Mouse (Mus musculus) adrenal gland, adult (tissue): ENCODE measurements at regions not wholly inside any gene's neighbourhood (a gene's known extent, or its start where the extent isn't known, plus 50 kb on each side); places are given as distances from the start of the nearest gene placed in this dataset.

ENCODE experiments used
- DNase-seq, 2 experiments: peaks; one replicate each; pipeline ENCODE4 v3.0.0; 2022 to 2023; ENCODE audit warnings: low spot score in 1 of 2; ENCODE audit not compliant: inconsistent age in 2 of 2

DNA sequence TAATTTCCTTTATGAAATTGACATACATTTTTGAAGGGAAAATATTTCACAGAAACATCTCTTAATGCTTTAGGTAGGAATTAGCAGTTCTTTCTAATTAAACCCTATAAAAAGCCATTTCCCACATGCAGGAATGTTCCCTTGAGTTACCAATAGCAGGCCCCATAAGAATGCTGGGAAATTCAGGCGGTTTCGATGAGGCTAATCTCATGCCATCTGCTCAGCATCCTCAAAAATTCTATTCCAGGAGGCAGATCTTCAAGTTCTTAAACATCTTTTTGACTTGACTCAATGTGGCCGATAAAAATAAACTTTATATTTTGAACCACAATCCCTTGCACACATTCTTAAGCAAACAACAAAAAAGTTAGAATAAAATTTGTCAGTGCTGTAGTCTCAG lies 591.0 kb downstream of the Lmo4 start:
- no peak for DNase-seq

DNA sequence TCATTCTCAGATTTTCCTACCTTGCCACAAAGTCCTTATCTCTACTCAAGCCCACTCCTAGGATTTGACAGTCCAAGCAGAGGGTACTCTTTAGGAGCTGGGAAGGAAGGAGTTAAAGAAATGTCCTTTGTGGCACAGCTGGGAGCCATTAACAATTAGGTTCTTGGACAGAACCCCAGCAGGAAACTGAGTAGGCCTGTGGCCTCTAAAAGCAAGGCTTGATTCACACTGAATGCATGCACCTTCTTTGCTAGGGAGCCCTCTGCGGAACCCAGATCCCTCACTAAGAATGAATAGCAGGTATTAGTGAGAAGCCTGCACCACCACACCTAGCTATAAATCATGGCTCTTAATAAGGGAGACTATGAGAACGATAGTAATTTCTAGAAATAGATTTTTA lies 595.3 kb downstream of the Lmo4 start:
- DNase-seq: no peak

DNA sequence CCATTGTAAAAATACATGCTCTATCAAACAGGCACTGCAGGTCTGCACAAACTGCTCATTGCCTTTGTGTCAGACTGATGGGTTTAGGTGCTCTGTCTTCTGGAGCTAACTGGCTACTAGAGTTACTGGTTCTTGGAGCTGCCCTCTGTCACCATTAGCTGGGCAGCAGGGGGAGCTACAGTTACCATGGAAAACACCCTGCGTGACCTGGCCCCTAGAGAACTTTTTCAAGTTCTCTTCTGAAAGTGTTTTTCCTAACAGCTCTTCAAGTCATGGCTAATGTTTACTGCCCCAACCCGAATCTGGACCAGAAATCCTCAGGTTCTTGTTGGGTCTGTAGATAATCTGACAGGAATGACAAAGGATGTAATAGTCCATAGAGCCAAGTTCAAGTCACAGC lies 605.9 kb downstream of the Lmo4 start:
- peak; percentile 52 to 84 for DNase-seq

DNA sequence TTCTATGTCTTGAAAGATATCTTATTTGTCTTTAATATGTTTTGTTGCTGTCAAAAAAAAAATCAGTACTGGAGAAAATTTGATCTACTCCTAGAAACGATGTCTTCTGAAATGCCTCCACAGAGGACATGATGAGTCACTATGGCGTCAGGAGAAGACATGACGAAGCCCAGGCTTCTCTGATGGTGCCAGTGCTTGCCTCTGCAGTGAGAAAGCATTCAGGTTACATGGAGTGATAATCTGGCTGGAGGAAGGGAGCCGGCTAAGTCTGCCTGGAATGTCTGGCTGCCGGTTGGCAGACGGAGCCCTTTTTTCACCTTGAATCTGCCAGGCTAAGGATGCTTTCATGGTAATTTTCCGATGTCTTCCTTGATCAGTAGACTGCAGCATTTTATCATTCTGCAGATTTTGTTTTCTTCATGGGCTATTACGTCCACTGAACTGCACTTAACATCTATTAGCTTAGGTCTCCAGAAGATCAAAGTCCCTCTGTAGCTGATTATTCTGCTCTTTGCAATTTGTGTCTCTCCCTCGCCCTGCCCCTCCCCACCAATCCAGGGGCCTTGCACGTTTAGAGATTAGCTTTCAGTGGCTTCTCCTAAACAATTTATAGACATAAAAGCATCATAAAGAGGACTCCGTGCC lies 607.9 kb downstream of the Lmo4 start:
- peak; percentile 70 to 83 for DNase-seq

DNA sequence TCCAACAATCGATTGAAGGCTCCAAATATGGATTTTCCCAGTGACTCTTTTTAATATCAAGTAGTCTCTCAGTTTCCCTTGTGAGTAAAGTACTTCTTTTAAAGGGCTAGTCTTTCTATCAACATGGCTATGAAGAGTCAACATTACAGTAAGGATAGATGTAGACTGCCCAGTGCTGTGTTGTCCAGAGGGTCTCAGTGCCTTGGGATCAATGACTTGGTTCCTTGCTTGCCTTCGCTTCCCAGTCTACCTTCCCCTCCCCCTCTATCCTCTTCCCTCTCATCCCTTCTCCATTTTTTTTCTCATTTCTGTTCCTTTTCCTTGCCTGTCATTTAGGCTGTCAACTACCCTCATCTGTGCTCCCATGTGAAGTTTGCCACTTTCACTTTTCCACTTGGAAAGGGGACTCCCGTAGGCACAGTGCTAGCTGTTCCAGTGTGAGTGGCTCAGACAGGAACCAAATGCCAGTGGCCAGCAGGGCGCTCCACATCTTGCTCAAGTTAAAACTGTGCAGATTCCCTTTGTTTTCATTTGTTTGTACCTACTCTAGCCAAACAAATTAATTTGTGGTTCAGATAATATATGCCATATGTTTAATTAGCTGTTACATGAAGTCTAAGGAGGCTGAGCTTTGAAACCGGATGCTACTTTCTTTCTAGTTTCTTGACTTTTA lies 608.9 kb downstream of the Lmo4 start:
- DNase-seq: no peak

DNA sequence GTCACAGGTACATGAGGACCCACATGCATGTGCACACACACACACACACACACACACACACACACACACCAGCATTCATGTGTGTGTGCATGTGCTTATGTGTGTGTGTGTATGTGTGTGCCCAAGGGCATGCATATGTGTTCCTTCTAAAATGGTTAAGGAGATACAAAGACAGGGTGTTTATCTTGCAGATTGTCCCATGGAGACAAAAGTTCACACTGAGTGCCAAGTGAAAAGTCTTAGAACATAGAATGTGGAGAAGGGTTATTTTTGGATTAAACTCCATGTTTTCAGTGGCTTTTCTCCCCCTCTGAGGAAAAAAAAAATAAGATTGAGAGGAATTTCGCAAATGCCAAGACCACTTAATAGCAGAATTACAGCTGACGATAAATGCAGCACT lies 609.9 kb downstream of the Lmo4 start:
- DNase-seq: no peak

DNA sequence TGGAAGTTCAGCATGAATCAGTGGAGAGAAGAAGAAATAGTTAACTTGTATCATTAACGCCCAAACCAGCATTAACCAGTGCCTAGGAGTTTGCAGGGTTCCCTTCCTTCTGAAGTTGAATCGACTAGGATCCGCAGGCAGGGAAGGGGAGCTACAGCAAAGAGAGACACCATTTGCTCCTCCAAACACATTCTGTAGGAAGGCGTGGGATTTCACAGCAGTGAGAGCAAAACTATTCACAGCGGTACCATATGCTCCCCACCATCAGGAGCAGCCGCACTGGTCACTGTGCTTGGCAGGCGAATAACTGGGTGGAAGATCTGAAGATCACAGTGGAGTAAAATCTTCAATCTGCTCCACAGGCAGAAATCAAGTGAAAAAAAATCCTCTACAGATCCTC lies 610.3 kb downstream of the Lmo4 start:
- DNase-seq: no peak

DNA sequence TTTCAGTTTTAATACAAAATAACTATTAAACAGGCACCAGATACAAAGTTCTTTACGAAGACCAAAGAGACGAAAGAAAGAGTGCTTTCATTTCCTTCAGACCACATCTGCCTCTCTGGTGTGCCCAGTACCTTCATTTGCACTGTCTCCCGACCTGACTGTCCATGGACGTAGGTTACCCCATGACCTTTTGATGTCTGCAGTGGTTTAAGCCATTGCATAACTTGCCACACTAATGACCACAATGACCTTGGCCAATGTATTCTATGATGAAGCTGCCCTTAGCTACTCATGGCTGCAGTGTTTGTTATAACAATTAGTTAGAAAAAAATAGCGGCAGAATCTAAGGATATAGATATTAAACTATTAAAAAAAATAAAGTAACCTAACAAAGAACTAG lies 618.4 kb downstream of the Lmo4 start:
- peak; percentile 17 to 67 for DNase-seq

DNA sequence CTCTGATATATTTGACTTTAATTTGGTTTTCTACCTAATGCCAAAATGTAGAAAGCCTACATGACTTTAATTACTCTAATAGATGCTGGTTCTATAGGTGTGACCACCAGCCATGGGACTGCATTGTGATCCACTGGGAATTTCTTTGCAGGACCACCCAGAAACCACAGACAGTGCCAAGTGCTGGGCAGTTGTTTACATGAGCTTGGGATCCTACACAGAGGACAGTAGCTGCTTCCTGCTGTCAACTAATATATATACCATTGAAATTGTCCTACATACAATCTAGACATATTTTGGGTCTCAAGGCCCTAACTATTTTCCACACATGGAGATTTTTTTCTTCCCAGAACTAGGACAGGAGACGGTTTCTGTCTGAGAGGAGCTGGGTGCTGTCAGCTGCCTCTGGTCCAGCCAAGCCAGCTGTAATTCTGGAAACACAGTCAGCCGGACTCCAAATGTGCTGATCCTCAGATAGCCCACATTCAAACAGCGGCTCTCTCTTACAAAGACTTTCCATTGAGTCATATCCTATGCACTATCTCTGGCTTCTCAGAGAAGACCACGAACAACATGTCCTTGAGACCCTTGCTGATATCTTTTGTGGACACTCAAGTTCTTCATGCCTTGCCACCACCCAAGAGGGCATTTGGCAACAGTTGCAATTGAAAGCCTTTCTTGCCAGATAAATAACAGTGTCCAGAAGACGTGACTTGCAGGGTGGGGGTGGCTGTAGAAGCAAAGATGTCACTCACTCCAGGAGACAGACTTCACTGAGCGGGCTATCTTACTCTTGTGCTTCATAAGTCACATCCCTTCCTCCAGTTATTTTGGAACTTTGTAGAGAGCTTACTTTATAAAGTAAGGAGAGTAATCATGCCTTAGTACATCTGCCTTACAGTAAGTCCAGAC lies 620.1 kb downstream of the Lmo4 start:
- DNase-seq: no peak

DNA sequence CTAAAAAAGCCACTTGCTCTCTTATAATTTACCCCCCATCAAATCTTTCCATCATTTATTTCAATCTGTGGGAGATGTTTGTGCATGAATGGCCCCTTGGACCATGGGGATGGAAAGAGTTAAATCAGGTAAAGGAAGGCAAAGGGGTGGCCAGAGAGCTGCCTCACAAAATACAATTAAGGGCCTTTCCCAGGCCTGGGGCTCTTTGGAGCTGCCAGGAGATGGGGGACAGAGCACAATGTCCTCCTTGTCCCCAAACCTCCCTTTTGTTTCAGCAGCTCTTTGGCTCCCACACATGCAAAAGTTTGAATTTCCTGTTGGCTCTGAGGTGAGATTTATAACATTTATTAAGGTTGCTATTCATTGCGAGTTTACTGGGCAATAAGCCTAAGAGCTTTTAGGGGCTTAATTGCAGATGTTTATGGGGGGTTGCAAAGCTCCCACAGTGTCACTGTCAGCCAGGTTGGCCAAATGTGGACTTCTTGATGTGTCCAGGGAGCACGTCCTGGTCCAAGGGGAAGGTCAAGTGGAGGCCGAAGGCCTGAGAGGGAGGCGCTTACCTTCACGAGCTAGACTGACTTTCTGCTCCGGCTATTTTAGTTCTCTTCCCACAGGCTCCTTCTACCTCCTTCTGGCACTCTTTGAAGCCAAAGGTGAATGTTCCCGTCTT lies 628.5 kb downstream of the Lmo4 start:
- DNase-seq: no peak

DNA sequence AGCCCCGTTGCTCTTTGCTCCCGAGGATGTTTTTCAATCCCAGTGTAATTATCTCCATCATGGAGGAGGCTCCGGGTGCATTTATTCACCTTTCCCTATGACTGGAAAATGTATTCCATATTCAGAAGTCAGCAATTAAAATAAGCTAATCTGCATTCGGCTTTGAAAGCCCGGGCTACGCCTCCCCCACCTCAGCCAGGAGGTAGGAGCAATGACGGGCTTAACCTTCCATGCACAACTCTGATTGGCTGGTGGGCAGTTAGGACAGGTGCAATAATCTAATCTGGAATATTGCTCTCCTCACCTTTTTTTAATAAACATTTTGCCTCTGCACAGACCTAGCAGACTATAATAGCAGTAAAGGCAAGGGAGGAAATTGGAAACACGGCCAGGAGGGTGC lies 629.3 kb downstream of the Lmo4 start:
- DNase-seq: no peak

DNA sequence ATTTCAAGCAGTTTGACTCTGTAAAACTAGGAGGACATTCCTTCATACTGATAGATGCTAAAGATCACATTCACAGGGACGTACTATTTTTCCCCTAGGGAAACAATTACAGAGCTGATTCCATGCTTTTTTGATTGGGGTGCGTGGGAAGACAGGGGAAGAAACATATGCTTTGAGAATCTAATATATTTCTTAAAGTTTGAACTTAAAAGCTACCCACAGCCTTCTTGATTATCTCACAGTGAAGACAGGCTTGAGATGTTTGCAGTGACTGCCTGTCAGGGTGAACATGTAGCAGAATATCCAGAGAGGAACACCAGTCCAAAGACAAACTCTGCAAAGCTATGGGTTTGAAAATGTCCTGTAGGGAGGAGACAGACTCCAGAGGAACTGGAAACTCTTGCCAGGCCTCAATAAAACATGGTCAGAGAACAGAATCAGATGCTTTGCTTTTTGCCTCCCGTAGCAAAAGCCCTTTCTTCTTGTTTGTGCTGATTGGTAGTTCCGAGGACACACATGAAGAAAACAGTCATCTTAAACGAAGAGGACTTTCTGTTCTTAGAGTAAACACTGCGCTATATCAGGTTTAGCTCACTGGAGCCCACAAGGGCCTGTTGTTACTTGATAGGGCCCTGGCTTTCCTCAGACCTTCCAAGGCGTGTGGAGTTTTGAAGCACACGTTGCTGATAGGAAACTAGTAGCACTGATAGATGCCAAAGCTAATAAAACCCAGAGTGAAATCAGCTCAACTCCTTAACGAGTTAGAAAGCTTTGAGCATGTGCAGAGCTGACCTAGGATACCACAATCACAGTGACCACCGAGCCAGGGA lies 630.8 kb downstream of the Lmo4 start:
- no peak for DNase-seq

DNA sequence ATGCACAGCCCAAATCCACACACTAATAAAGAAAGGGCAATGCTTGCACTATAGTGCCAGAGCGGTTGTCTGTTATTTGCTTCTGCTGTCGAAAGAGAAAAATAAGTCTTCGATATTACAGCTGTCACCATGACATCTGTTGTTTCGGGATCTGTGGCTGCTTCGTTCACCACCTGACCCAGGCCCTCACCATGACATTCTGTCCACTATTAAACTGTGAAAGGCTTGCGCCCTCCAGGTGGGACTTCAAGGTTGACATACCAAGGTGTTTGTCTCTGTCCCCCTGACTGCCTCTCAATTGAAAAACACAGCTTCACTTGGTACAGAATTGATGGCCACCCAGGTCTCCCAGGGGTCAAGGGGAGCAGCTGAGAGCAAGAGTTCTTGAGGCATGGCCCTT lies 635.1 kb downstream of the Lmo4 start:
- no peak for DNase-seq

DNA sequence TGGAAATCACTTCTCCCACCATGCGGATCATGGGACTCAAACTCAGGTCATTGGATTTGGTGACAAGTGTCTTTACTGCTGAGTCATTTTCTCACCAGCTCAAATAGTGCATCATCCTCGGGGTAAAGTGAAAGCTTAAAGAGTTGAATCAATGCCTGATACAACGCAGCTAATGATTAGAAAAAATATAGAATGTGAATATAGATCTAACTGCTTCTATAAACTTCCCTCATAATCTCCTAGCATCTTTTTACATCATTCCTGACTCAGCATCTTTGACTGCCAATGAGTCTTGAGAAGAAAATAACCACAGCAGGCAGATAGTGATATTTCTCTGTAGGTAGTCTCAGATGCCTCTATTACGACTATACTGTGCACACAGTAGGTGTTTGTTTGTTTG lies 640.0 kb downstream of the Lmo4 start:
- no peak for DNase-seq

DNA sequence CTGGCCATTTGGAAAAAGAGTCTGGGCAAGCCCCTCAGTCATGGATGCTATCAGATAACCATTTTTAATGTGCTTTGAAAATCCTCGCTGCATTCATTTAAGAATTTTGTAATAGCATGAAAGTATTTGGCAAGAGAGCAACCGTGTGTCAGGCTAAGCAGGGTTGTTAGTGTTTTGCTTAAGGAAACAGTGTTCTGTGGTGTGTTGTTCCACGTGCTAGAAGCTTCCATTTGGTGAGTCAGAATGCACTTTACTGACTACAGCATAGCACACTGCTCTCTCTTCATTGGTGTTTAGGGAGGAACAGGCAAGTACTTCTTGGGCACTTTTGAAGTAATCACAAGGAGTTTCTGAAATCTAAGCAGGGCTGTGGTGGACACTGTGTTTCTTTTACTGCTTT lies 661.0 kb upstream of the Pkn2 start:
- peak in 1 of 2 experiments; percentile 23 for DNase-seq

DNA sequence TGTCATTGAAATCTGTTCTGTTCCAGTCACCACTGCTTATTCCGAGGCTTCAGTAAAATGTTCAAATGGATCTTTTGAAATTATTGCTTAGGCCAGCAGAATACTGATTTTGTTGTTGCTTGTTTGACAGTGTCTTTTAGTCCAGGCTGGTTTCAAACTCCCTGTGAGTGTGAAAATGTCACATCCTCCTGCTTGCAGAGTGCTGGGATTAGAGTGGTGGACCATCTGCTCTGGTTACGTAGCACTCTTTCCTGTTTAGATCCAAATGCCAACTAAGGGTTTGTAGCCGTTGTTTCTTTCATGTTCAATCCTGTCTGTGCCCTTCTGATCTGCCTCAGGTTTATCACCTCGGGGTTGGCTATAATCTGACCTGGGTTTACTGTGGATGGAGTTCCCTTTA lies 646.2 kb upstream of the Pkn2 start:
- DNase-seq: no peak

DNA sequence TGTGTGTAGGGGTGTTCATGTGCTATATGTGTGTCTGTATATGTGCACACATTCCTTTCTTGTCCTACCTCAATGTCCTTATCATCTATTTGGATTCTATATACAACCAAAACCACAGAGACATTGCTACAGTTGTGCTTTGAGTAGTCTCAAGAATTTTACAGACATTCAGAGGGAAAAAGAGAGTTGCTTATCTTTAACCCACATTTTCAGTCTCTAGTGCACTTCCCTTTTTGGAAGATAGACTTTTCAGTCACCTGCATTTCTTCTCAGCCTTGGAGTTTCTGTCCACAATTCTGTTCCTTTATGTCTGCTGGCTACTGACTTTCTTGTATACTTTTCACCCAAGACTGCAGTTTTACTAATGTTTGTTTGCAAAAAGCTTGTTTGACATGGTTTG lies 645.5 kb upstream of the Pkn2 start:
- DNase-seq: no peak

DNA sequence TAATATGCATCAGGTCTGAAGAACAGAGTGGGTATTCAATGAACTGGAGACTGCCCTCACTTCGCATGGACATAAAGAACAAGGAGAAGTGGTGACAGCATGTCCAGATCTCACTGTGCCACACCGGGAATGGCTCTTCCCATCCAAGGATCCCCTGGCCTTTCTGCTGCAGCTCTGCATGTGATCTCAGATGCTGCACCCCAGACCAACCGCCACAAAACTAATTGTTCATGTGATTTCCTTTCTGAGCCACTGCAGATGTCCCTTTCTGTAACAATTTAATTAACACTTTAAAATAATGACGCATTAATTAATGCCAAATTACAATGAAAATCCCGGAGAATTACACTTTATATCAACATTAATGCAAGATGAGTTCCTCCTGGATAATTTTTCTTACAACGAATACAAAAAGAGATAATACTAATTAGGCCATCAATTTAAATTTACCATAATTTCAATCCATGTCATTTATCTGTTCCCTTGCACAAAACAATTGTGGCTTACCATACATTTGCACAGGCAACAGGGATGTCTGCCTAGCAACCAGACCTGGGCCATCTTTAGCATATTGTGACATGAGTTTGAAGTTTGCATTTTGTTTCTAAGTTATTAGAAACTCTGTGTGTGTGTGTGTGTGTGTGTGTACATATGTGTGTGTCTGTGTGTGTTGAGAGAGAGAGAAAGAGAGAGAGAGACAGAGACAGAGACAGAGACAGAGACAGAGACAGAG lies 630.9 kb upstream of the Pkn2 start:
- no peak for DNase-seq

DNA sequence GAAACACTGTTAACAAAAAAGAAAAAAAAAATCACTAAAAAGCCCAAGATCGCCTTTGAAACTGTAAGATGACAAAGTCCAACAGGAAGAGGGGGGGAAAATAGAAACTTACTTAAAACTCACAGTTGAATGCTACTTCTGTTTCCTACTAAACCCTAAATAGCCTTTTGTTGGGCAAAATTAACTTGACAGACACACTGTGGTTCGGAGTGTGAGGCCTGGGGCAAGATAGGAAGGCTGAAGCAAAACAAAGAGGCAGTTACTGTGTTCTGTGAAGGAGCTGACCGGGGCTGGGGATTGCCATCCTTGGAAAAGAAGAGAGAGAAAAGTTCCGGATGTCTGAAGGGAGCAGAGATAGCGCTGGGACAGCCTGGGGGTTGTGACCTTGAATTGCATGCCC lies 627.7 kb upstream of the Pkn2 start:
- peak in 1 of 2 experiments; percentile 36 for DNase-seq

DNA sequence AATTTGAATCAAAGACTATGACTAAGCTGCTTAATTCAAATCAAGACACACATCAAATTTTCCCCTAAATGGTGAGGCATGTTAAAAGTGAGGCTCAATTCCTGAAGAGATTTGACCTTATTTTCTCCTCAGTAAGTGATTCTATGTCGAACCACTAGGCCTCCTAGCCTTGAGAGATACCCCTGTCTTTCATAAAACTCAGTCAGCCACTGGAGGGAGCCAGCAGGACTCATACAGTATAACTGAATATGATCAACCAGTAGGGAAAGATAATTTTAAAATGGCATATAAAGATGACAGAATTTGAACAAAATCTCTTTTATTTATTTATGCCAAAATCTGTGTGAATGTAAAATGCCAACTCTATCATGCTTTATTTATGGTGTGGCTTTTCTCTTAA lies 626.5 kb upstream of the Pkn2 start:
- DNase-seq: peak; percentile 18 to 75
